Mouse (Mus musculus) bone marrow, adult 2 months (tissue): ENCODE measurements around the gene L1cam.

Experiments used
- CTCF ChIP-seq: fragments of 200-500 bp; IDR thresholded peaks from 2 replicates; pipeline ENCODE4 v1.5.1; 2011; ENCODE audit warnings: low read length, control low read depth; ENCODE audit not compliant: control insufficient read depth, insufficient read depth
- POLR2A ChIP-seq: fragments of 200-500 bp; IDR thresholded peaks from 2 replicates; pipeline ENCODE4 v1.6.1; 2011; ENCODE audit warnings: low read depth, mild to moderate bottlenecking, control low read depth, low read length, borderline replicate concordance; ENCODE audit not compliant: control insufficient read depth

DNA sequence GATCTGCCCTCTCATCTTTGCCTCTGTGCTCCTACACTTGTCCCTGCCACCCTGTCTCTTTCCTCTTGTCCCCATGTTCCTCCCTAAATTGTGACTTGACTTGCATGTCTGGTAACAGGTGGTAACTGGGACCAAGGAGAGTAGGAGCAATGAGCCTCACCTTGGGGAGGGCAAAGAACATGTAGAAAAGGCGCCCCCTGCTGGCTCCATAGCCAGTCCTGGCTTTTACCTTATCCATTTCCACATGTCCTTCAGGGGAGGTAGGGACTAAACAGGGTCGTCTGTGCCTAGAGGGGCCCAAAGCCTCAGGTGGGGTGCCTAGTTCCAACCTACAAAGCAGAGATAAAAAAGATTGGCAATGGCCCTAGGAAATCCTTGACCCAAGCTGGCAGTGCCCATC lies at the start of gene L1cam:
- TF ChIP-seq CTCF (peak; percentile 36; the same call in 1 of the 2 replicates), POLR2A (no peak)
